Mouse (Mus musculus) skeletal muscle tissue, postnatal 0 days (tissue): ENCODE measurements around the gene Olfr90. TPM values are rescaled to one million over a fixed set of nuclear protein-coding genes. Genes with fewer than 3 reads are reported as not detected.

Source experiments
- polyA plus RNA-seq: library from polyadenylated mRNA; unstranded; fragments of >200 nt; fragmentation: Nextera tagmentation; extraction: Ambion mirVana; gene quantifications from 2 replicates; pipeline ENCODE4 v1.2.1, GENCODE M21; 2015

The Olfr90 gene
- polyA plus RNA-seq: not detected in 2 replicates

GRCm38 (mm10) chr17:37088399-37088798, at the start of gene Olfr90:
TSS of gene Olfr90 (minus strand) at chr17:37088499.

GRCm38 (mm10) chr17:37119988-37120387, 31.7 kb upstream of the Olfr90 start, which contains the start of gene Olfr92:
TSS of gene Olfr92 (minus strand) at chr17:37120088.

GRCm38 (mm10) chr17:37098178-37098577, 9.9 kb upstream of the Olfr90 start, which contains the start of gene Olfr91:
TSS of gene Olfr91 (minus strand) at chr17:37098278.

GRCm38 (mm10) chr17:37045611-37046311, 42.5 kb downstream of the Olfr90 start, which contains the start of gene Gabbr1:
TSS of gene Gabbr1 (plus strand) at chr17:37045966.

Other genes starting within 250 kb of the Olfr90 start
- 0.07 TPM in 1 of 2 replicates, not detected in the other for gene Trim15, start 221.3 kb downstream of the Olfr90 start, polyA plus RNA-seq
- gene Trim10, start 218.9 kb downstream of the Olfr90 start, polyA plus RNA-seq: 0.22 and 0.37 TPM in 2 replicates
- gene Trim40, start 198.4 kb downstream of the Olfr90 start, polyA plus RNA-seq: not detected in 2 replicates
- not detected in 2 replicates for gene Trim31, start 190.4 kb downstream of the Olfr90 start, polyA plus RNA-seq
- gene Rnf39, start 145.6 kb downstream of the Olfr90 start, polyA plus RNA-seq: 0.73 and 1.4 TPM in 2 replicates
- 77.5 and 78.4 TPM in 2 replicates for gene Ppp1r11, start 136.8 kb downstream of the Olfr90 start, polyA plus RNA-seq
- gene Znrd1, start 129.9 kb downstream of the Olfr90 start, polyA plus RNA-seq: 37.6 and 40.9 TPM in 2 replicates
- 7.9 and 10.3 TPM in 2 replicates for gene Znrd1as, start 129.9 kb downstream of the Olfr90 start, polyA plus RNA-seq
- gene 2410137M14Rik, start 107.3 kb downstream of the Olfr90 start, polyA plus RNA-seq: not detected in 2 replicates
- gene H2-M5, start 99.0 kb downstream of the Olfr90 start, polyA plus RNA-seq: 0.15 TPM in 2 replicates
- gene Zfp57, start 87.3 kb downstream of the Olfr90 start, polyA plus RNA-seq: 9.7 and 11.0 TPM in 2 replicates
- gene Mog, start 65.1 kb downstream of the Olfr90 start, polyA plus RNA-seq: not detected in 2 replicates
- 3.8 and 4.6 TPM in 2 replicates for gene Gabbr1, start 42.5 kb downstream of the Olfr90 start, polyA plus RNA-seq
- gene Olfr91, start 9.8 kb upstream of the Olfr90 start, polyA plus RNA-seq: not detected in 2 replicates
- not detected in 2 replicates for gene Olfr92, start 31.6 kb upstream of the Olfr90 start, polyA plus RNA-seq
- gene Olfr93, start 73.0 kb upstream of the Olfr90 start, polyA plus RNA-seq: not detected in 2 replicates
- 0.61 TPM in 1 of 2 replicates, not detected in the other for gene Ubd, start 105.4 kb upstream of the Olfr90 start, polyA plus RNA-seq
- gene Olfr94, start 112.5 kb upstream of the Olfr90 start, polyA plus RNA-seq: not detected in 2 replicates
- not detected in 2 replicates for gene Olfr95, start 124.6 kb upstream of the Olfr90 start, polyA plus RNA-seq
- not detected in 2 replicates for gene Olfr96, start 131.6 kb upstream of the Olfr90 start, polyA plus RNA-seq
- gene Olfr97, start 148.8 kb upstream of the Olfr90 start, polyA plus RNA-seq: not detected in 2 replicates
- gene Olfr98, start 175.2 kb upstream of the Olfr90 start, polyA plus RNA-seq: not detected in 2 replicates
- 2.7 and 3.8 TPM in 2 replicates for gene H2-M3, start 181.7 kb upstream of the Olfr90 start, polyA plus RNA-seq
- not detected in 2 replicates for gene Olfr99, start 195.0 kb upstream of the Olfr90 start, polyA plus RNA-seq
- gene Olfr101, start 215.8 kb upstream of the Olfr90 start, polyA plus RNA-seq: not detected in 2 replicates
- not detected in 2 replicates for gene Olfr102, start 228.6 kb upstream of the Olfr90 start, polyA plus RNA-seq